Mouse (Mus musculus) bone marrow, adult 2 months (tissue): ENCODE measurements at regions not wholly inside any gene's neighbourhood (a gene's known extent, or its start where the extent isn't known, plus 50 kb on each side); places are given as distances from the start of the nearest gene placed in this dataset.

Experiments used
- CTCF ChIP-seq: fragments of 200-500 bp; IDR thresholded peaks from 2 replicates; pipeline ENCODE4 v1.5.1; 2011; ENCODE audit warnings: low read length, control low read depth; ENCODE audit not compliant: control insufficient read depth, insufficient read depth
- POLR2A ChIP-seq: fragments of 200-500 bp; IDR thresholded peaks from 2 replicates; pipeline ENCODE4 v1.6.1; 2011; ENCODE audit warnings: low read depth, mild to moderate bottlenecking, control low read depth, low read length, borderline replicate concordance; ENCODE audit not compliant: control insufficient read depth

- TF ChIP-seq CTCF = no peak
- TF ChIP-seq POLR2A = no peak
Measured at GRCm38 (mm10) chr10:119013758-119014157, 143.7 kb upstream of the Dyrk2 start.
